Mouse (Mus musculus) cerebellum, adult 18-20 months (tissue): ENCODE data around the gene Pdcd1.
"Not testable (repeated sequence)": the region's sequence is repeated elsewhere in the genome, so short reads cannot be mapped to it uniquely, and the experiment has no call there.

Source experiments
- DNase-seq, 2 experiments: peaks; one replicate each; pipeline ENCODE4 v3.0.0; 2021

Pdcd1 gene

GRCm38 (mm10) chr1:94052373-94052772, at the start of gene Pdcd1:
Gene Pdcd1 (minus strand): TSS chr1:94052553.
- DNase-seq, result no peak

- no peak for DNase-seq
Measured at GRCm38 (mm10) chr1:94091788-94092187, 39.4 kb upstream of the Pdcd1 start.

GRCm38 (mm10) chr1:94086311-94086898, 34.1 kb upstream of the Pdcd1 start:
- DNase-seq, result no peak

GRCm38 (mm10) chr1:94085324-94086105, 33.2 kb upstream of the Pdcd1 start:
- no peak for DNase-seq

- DNase-seq, result no peak
Measured at GRCm38 (mm10) chr1:94081761-94082160, 29.4 kb upstream of the Pdcd1 start.

GRCm38 (mm10) chr1:94081191-94081590, 28.8 kb upstream of the Pdcd1 start:
- no peak for DNase-seq

- DNase-seq, result no peak
Measured at GRCm38 (mm10) chr1:94080718-94081117, 28.4 kb upstream of the Pdcd1 start.

- peak; percentile 81 to 82 for DNase-seq
Measured at GRCm38 (mm10) chr1:94078835-94079440, 26.6 kb upstream of the Pdcd1 start.

GRCm38 (mm10) chr1:94078314-94078713, 26.0 kb upstream of the Pdcd1 start:
- no peak for DNase-seq

- no peak for DNase-seq
Measured at GRCm38 (mm10) chr1:94076702-94077101, 24.3 kb upstream of the Pdcd1 start.

- DNase-seq, result no peak
Measured at GRCm38 (mm10) chr1:94074756-94075155, 22.4 kb upstream of the Pdcd1 start.

- DNase-seq, result not testable (repeated sequence)
Measured at GRCm38 (mm10) chr1:94058281-94058680, 5.9 kb upstream of the Pdcd1 start.

- no peak for DNase-seq
Measured at GRCm38 (mm10) chr1:94057401-94057800, 5.0 kb upstream of the Pdcd1 start.

GRCm38 (mm10) chr1:94055966-94056365, 3.6 kb upstream of the Pdcd1 start:
- DNase-seq, result no peak

- no peak for DNase-seq
Measured at GRCm38 (mm10) chr1:94054481-94054880, 2.1 kb upstream of the Pdcd1 start.

GRCm38 (mm10) chr1:94053530-94054216, 1.3 kb upstream of the Pdcd1 start:
- DNase-seq, result no peak

- no peak for DNase-seq
Measured at GRCm38 (mm10) chr1:94051104-94051503, 1.2 kb downstream of the Pdcd1 start.

- DNase-seq, result no peak
Measured at GRCm38 (mm10) chr1:94046544-94046943, 5.8 kb downstream of the Pdcd1 start.

- no peak for DNase-seq
Measured at GRCm38 (mm10) chr1:94045559-94045958, 6.8 kb downstream of the Pdcd1 start.

GRCm38 (mm10) chr1:94040391-94040790, 12.0 kb downstream of the Pdcd1 start:
- no peak for DNase-seq

GRCm38 (mm10) chr1:94034984-94035743, 17.2 kb downstream of the Pdcd1 start:
- peak; percentile 84 to 92 for DNase-seq

- no peak for DNase-seq
Measured at GRCm38 (mm10) chr1:94033075-94033602, 19.2 kb downstream of the Pdcd1 start.
